Mouse (Mus musculus) adrenal gland (tissue): ENCODE data around the gene Ms4a7.

Experiments used
- intact Hi-C: fragments of 180-260 bp; cut with DNase I; formaldehyde crosslinking; loops from one replicate; pipeline ENCODE4 v1.15.1; 2025

Gene Ms4a7

DNA sequence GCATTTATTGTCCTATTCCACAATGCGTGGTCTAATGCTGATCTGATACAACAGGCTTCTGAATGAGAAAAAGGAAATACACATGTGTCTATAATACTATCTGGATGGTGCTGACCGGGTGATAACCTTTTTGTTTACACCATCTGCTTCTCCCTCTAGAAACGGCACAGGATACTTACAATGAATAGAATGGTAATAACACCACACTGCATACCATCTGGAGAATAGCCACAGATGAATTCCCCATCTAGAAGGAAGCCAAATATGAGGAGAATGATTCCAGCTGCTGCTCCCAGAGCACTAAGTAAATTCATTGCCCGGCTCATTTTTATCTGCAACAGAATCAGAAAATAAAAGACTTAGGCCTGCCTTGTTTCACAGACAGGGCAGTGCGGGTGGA is 59.5 kb downstream of the Ms4a7 start:
- intact Hi-C loops: no loop called here
